Mouse (Mus musculus) left cerebral cortex, postnatal 25 days (tissue): ENCODE data around the gene Serpinb6a. TPM values are rescaled to one million over a fixed set of nuclear protein-coding genes. Genes with fewer than 3 reads are reported as not detected.
A peak's percentile ranks its signal among the peaks of the same experiment; 100 is the strongest.

ENCODE experiments used
- DNase-seq, 2 experiments: peaks; one replicate each; pipeline ENCODE4 v3.0.0; 2022; ENCODE audit warnings: low spot score in 2 of 2, mixed read lengths in 1 of 2
- intact Hi-C: fragments of 180-260 bp; cut with DNase I; formaldehyde crosslinking; loops from one replicate; pipeline ENCODE4 v1.15.1; 2025
- total RNA-seq, 2 experiments: library from RNA; stranded (reverse); gene quantifications; 2 replicates each; pipeline ENCODE4 v1.2.3; 2021

Gene Serpinb6a
- total RNA-seq: 10 to 100 TPM; 35.6 to 39.0 TPM

DNA sequence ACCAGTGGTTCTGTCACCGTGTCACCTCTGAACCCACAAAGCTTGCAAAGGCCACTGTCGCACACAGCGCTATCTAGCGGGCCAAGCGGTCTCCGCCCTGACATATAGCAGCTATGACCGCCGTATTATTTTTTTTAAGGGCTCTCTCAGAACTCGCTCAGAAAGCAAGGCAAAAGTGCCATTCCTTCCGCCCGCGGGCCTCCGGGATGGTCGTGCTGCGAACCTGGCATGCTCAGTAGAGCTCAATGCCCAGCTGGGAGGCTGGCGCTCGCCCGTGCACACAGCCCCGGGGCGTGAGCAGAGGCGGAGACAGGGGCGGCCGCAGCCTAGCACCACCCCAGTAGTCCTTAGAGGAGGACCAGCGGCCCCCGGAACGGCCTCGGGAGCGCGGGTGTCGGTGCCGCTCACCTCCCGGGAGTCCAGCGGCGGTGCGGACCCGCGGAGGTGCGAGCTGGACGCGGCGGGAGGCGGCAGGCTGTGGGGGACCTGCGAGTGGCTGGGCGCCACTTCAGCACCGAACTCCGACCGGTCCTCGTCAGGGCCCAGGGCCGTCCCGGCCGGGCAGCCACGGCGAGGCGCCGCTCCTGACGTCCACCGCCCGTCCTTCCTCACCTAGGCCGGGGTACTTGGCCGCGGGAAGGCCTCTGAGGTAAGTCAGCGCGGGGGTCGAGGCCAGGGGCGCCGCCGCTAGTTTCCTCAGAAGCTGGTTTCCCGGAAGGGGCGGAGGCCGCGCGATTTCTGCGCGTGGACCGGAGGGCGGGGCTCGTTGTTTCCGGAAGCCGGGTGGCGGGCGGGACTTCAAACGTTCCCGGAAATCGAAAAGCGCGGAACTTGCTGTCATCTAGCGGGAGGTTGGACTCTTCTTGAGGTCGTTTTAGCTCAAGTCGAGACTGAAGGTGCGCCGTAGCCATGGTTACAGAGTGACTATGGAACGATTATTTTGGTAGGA is at the start of gene Serpinb6a, which contains the start of gene Ripk1:
Gene Serpinb6a, minus strand, starts transcription at position 737 of the 949 bp plus-strand sequence.
Gene Ripk1, plus strand, starts transcription at position 306 of the 949 bp plus-strand sequence.
- DNase-seq: peak; percentile 89 to 91
- intact Hi-C loops: no loop called here

DNA sequence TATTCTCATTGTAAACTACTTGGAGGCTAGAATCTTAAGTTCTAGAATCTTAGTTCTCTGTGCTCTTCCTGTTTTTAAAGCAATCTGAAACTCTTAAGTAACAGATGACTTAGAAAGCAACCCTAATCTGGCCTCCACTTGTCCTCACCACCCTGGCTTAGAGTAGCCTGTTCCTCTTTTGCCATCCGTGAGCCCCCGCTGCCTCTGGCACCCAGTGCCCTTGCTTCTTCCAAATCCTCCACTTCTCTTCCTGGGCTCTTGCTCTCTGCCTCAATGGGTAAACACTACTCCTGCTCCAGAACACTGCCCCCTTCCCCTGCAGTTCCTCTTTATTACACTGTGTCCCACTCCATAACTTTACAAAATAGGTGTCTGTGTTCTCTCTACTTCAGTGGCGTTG is 49.1 kb upstream of the Serpinb6a start:
- intact Hi-C loops: no loop called here
- DNase-seq: no peak

DNA sequence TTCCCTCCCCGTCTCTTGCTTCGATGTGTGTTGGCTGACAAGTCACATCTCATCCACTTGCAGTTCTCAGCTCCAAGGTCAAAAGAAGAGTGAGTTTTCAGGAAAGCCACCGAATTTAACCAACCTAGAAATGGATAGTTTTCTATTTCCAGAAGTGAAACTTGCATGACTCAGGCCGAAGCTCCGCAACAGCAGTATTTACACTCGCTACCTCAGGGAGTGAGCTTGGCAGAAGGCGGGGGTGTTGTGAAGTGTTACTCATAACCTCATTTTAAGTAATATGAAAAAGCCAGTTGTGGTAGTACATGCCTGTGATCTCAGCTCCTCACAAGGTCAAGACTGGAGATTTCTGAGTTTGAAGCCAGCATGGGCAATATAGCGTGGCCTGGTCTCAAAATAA is 47.9 kb upstream of the Serpinb6a start:
- intact Hi-C loops: no loop called here
- peak; percentile 54 to 89 for DNase-seq

DNA sequence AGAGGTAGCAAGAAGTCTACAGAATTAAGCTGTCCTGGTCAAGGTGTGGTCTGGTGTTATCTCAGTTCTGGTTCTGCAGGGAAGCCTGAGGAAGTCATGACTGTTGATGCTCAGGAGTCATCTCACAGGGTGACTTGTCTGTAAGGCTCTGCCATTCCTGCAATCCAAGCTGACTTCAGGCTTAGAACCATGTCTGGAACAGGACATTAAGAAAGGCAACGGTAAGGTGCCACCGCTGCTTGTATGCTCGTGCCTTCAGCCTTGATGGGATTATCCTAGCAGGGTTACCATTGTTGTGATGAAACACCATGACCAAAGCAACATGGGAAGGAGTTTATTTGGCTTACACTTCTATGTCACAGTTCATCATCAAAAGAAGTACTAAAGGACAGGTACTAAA is 44.9 kb upstream of the Serpinb6a start:
- no peak for DNase-seq
- intact Hi-C loops: loop anchor here (5.0 to 10.0 kb wide), 3 partner anchors 297 to 817 kb away; partner anchors contain the start of gene Slc22a23

DNA sequence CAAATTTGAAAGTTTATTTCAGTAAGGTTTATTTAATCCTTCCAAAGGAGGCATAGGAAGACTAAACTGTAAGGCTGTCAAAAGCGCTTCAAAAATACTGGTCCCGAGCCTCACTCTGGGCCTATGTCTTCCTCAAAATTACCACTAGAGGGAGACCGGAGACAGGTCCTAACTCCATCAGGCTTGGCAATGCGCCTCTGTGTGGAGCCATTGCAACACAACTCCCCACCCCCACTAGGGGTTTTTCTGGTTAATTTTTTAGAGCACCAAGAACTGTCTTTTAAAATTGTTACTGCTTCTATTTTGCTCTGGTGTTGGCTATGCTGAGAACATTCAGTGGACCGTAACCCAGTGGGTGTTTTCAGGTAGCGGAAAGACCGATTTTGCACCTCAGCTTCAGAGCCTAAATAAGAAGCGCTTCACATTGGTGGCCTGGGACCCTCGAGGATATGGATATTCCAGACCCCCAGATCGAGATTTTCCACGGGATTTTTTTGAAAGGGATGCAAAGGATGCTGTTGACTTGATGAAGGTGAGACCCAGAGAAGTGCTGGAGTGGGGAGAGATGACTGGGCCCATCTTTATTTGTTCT is 43.9 kb upstream of the Serpinb6a start:
- intact Hi-C loops: loop anchor here (1.0 to 10.0 kb wide), 4 partner anchors 109 to 818 kb away; partner anchors contain the start of gene Slc22a23
- peak; percentile 84 to 90 for DNase-seq

DNA sequence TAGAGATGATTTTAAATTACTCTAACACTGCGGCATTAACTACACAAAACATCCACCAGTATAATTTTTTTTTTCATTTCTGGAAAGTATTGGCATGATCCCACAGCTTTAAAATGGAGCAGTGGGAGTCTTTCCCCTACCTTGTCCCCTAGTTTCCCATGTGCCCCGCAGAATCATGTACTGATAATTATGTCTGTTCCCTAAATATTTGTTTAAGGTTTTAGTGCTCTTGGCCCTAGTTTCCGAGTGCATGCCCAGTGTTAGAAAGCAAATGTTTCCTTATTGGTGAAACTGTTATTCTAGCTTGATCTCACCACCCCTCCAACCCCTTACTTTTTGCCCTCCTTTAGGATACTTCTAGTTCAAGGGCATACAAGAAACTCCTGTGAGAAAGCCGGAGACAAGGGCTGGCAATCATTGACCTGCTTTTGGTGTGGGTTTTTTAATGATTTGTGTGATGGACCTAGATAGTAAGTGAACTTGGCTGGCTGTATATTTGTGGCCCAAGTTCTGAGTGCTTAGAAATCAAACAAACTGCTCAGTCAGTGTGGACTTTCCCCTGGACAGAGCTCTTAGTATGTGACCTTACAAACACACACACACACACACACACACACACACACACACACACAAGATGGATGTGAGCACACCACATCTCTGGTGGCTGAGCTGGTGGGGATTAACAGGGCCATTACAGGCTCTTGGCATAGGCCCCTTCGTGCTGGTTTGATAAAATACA is 43.1 kb upstream of the Serpinb6a start:
- no peak for DNase-seq
- intact Hi-C loops: loop anchor here (1.0 to 10.0 kb wide), 4 partner anchors 110 to 819 kb away; partner anchors contain the start of gene Slc22a23

DNA sequence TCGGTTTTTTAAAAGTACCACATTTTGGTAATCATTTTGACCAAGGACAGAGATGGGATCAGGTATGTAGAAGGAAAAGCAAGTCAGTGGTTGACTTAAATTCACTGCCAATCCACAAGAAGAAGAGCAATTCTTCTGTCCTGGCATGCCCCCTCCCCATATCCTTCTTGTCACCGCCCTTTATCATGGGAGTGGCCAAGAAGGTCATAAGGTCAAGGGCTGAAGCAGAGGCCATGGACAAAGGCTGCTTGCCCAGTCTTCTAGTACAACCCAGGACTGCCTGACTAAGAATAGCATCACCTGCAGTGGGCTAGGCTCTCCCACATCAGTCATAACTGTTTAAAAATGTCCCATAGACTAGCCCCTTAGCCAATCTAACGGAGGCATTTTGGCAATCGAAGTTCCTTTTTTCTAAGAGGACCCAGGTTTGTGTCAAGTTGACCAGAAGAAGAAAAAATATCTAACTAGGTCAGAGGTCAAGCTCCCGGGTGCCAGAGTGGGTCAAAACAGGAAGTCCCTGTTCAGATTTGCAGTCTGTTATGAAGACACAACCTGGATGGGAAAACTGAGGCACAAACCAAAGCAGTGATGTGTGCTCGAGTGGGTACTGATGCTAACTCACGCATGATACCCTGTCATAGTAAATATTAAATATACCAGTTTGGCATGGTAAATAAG is 41.3 kb upstream of the Serpinb6a start:
- no peak for DNase-seq
- intact Hi-C loops: loop anchor here (10.0 kb wide), 2 partner anchors 301 to 821 kb away; partner anchors contain the start of gene Slc22a23

DNA sequence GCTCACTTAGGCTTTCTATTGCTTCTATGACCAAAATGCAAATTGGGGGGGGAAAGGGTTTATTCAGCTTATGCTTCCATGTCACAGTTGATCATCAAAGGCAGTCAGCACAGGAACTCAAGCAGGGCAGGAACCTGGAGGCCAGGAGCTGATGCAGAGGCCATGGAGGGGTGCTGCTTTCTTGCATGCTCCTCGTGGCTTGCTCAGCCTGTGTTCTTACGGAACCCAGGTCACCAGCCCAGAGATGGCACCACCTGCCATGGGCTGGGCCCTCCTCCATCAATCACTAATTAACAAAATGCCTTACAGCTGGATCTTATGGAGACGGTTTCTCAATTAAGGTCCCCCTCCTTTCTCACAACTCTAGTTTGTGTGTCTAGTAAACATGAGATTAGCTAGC is 37.5 kb upstream of the Serpinb6a start:
- intact Hi-C loops: loop anchor here (10.0 kb wide), 2 partner anchors 305 to 825 kb away; partner anchors contain the start of gene Slc22a23

DNA sequence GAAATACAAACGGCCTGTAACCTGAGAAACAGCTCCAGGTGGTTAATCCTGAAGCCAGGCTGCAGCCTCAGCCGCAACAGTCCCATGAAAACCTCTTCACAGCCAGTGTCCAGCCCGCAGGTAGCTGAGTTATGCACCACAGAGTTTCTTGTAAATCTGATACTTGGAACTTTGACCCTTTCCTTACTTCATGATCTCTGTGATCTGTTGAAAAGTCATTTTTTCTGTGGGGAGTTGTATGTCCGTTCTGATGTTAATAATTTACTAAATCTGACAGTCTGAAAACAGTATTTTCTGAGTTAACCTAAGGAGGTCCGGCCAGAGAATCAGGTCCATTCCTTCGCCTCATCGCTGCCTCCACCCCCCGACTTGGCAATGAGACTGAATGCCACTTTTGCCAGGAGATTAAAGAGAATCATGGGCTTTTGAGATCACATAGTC is 36.3 kb upstream of the Serpinb6a start:
- no peak for DNase-seq
- intact Hi-C loops: no loop called here

More for the DNA sequence above, 37.5 kb upstream of the Serpinb6a start:
- DNase-seq: no peak

DNA sequence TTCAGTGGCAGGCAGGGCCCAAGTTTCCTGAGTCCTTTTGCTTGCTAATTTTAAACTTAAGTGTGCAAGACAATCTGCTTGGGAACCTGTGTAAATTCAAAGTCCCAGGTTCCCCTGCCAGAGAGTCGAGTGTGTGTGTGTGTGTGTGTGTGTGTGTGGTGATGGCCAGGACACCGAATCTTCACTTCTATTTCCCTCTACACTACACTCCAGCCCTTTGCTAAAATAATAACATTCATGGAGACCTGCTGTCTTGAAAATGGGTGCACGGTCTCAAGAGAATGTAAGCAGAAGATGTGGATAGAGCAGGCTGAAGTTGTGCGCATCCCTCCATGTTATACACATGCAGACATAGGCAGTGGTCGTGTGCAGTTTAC is 35.5 kb upstream of the Serpinb6a start:
- DNase-seq: peak in 1 of 2 experiments; percentile 20
- intact Hi-C loops: no loop called here

DNA sequence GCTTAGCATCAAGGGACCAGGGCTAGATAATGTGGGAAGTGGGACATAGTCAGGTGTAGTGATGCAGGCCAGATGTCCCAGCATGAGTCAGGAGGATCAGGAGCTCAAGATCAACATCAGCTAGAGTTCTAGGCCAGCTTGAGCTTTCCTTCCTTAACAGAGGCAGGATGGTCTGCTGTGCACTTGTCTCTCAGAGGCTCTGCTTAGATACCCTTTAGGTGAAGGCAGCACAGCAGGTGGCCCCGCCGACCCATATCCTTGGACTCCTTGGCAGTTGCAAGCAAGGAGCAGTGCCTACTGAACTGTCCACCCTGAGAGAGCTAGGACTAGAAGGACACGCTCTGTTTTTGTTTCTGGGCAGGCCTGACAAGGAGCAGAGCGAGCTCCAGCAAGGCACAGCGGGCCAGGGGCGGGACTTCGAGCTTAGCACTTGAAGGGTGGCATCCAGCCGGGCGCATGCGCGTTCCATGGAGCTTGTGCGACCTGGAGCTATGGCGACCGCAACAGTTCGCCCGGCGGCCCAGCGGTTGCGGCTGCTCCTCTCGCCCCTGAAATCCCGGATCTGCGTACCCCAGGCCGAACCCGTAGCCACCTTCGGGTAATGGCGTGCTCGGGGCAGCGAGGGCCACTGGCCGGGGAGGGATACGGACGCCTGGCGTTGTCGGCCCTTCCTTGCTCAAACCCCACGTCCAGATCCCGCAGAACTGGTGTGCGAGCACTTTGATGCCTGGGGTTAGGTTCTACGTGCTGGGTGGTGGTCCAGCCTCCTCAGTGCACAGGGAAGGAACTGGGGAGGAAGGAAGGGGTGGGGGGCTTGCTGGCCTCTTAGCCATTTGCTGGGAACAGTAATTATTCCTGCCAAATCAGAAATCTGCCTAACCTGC is 34.8 kb upstream of the Serpinb6a start, which contains the start of gene Bphl:
Gene Bphl, plus strand, starts transcription at position 426 of the 884 bp plus-strand sequence.
- DNase-seq: peak; percentile 90 to 95
- intact Hi-C loops: no loop called here

DNA sequence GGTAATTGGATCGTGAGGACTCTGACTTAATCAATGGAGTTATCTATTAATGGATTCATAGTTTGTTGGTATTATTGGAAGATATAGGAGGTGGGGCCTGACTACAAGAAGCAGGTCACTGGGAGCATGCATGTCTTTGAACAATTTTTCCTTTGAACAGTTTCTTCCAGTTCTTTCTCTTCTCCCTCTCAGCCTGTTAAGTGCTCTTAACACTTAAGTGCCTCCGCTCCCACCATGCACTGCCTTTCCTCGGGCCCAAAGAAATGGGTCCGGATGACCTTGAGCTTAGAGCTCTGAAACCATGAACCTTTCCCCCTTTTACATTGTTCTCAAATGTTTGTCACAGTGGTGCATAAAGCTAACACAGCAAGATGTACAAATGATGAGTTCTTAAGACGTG is 34.1 kb upstream of the Serpinb6a start:
- intact Hi-C loops: no loop called here
- DNase-seq: no peak

DNA sequence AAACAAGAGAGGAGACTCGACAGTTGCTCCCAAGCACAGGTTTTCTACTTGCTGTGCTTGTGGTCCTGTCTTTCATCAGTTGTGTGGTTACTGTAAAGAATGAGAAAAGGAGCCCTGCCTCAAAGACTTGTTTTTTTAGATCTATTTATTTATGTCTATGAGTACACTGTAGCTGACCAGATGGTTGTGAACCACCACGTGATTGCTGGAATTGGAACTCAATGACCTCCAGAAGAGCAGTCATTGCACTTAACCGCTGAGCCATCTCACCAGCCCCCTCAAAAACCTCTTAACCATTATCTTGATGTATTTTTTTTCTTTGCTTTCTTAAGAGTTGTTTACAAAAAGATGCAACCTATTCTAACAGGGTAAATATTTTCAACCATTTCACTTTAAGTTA is 32.8 kb upstream of the Serpinb6a start:
- no peak for DNase-seq
- intact Hi-C loops: no loop called here

DNA sequence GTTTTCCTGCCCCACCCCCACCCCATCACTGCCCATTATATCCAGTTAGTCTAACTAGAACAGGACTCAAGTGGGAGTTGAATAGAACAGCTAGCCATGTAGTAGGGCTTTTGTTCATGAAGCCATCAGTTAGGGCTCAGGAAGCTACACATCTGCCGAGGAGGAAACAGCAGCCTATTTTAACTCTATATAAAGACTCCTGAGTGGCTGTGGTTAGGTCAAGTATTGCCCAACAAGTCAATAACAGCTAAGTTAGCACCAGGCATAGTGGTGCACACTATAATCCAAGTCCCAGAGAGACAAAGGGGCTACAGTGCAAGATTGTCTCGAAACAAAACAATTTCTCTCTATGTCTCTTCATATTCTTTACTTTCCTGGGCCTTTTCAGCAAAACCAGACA is 29.4 kb upstream of the Serpinb6a start:
- no peak for DNase-seq
- intact Hi-C loops: no loop called here

DNA sequence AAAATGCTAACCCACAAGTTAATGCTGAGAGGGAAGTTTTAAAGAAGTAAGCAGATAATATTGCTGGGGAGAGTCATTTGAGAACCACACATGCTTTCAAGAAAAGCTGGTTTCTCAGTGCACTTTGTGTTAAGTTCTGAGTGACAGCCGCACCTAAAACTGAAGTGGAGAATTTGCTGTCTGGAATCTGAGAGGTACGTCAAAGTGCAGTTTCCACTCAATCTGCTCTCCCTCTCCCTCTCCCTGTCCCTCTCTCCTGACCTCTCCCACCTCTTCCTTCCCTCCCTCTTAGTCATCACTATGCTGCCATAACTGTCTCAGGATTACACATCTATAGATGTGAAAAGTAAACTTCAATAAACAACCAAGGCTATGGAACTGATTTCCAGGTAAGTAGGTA is 19.4 kb upstream of the Serpinb6a start:
- intact Hi-C loops: no loop called here
- DNase-seq: no peak

DNA sequence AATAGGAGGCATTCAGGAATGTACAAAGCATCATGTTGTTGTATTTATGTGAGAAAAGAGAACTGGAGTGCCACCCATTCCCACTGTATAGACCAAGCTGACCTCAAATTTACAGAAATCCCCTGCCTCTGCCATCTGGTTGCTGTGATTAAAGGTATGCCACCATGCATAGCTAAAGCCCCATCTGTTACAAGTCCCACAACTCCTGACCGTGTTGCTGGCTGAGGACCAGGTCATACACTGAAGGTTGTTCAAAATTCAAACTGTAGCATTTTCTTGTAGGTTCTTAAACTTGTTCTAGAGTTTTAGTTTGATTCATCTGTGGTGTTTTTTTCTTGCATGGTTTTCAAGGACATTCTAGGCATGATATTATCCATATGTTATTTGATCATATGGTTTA is 15.9 kb upstream of the Serpinb6a start:
- intact Hi-C loops: no loop called here
- DNase-seq: no peak

DNA sequence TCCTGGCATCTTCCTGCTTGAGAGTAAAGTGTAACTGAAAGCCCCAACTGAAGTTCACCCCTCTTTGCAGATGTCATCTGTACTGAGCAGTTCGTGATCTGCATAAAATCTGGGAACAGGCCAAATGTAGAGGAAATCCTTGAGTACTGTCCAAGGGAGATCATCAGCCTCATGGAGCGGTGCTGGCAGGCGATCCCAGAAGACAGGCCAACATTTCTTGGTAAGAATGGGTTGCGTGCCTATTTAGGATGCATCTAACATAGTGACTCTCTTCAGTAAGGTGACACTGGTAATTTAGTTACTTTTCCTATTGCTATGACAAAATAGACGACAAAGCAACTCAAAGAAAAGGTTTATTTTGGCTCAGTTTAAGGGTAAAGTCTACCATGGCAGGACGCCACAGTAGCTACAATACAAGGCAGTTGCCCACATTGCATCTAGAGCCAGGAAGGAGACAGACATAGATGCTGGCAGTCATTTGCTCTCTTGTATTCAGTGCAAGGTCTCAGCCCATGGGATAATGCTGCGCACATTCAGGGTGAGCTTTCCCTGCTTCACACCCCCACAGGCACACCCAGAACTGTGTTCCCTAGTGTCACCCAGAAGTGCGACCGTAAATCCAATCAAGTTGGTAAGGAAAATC is 14.5 kb upstream of the Serpinb6a start:
- DNase-seq: no peak
- intact Hi-C loops: no loop called here

DNA sequence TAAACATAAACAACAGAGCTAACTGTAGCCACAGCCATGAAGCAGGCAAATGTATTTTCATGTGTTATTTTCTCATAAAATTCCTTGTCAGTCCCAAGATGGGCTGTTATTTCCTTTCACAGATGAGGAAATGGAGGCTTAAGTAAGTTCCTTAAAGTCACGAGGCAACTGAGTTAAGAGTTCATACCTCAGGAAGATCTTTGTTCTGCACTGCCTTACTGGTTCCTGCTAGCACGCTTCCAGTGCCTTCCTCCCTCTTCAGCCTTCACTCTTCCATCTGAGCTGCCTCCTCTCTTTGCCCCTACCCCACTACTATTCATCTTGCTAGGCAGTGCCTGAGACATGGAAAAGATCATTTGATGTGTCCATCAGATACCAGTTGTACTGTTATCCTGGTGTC is 4.6 kb upstream of the Serpinb6a start:
- intact Hi-C loops: no loop called here
- no peak for DNase-seq
